Mouse (Mus musculus) heart, adult 18-20 months (tissue): ENCODE data around the gene Sacs. TPM values are rescaled to one million over a fixed set of nuclear protein-coding genes. Genes with fewer than 3 reads are reported as not detected.

ENCODE experiments used
- DNase-seq, 2 experiments: peaks; one replicate each; pipeline ENCODE4 v3.0.0; 2021 to 2022; ENCODE audit warnings: mixed read lengths in 1 of 2
- total RNA-seq, 2 experiments: library from RNA; stranded (reverse); gene quantifications; 2 replicates each; pipeline ENCODE4 v1.2.3; 2021

Sacs gene
- total RNA-seq, 2 experiments from 2014 or later: 20.9 to 21.0 TPM

GRCm38 (mm10) chr14:61160920-61161319 is 22.7 kb downstream of the Sacs start:
- no peak for DNase-seq

DNA sequence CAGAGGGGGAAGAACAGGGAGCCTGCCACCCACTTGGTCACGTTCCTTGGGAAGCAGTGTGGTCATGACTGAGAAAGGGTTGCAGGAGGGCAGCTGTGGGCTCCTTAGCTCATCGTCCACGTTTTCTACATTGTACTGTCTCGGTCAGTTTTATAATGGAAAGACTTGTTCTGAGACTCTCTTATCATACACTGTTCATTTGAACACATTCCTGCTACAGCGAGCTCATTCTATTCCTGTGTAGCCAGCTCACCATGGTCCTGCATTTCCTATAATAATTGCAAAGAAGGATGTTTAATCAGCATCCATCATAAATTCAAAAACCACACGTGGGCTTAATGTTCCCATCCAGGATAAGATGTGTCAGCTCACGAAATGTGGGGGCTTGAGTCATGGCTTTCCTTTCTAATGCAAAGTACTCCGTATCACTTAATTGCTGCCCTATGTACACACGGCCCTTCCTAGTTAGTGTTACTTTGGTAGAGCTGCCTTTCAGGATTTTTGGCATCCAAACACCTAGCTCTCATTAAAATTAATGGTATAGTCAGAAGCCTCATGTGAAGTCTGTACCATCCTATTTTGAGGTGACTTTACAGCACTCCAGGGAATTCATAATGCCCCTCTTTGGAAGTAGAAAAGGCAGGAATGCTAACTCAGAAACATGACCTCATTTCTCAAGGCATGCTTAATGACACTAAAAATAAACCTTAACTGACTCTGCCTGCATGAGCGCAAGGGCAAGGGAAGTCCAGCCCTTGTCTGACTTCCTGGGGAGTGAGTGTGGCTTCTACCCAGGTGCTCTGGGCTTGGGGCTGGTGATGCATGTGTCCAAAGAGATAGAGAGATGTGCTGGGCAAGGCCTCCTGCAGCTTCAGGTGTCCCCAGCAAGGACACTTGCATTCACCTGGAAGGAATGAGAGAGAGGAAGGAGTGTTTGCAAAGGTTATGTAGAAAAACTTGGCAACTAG is 23.4 kb downstream of the Sacs start:
- DNase-seq: peak; percentile 48 to 70

DNA sequence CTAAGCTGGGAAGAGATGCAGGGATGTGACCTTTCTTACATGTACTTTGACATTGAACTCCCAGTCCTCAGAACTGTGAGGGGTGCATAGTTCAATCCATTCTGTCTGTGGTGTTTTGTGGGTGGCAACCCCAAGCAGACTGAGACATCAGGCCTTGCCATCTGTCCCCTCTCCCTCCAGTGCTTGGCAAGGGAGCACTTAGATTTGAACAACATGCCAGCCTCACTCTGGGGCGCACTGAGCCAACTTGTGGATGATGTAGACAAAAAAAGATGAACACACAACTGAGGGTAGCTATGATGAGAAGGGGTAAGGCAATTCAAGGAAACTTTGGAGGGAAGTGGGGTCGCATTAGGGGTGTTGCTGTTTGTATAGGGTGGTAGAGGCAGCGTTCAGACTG is 26.2 kb downstream of the Sacs start:
- DNase-seq: no peak

DNA sequence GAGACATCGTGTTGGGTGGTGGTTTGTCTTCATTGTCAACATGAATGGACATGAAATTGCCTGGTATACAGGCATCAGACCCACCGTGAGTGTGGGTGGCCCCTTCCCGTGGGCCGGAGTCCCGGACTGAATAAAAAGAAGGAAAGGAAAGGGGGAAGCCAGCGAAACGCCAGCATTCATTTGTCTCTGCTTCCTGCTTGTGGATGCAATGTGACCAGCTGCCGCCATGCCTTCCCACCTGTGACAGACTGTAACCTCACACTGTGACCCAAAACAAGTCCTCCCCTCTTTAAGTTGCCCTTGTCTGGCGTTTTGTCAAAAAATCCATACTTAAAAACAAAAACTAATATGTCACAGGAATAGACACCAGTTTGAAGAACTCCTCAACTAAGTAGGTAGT is 27.7 kb downstream of the Sacs start:
- DNase-seq: no peak

GRCm38 (mm10) chr14:61171261-61171970 is 33.2 kb downstream of the Sacs start:
- DNase-seq: no peak

DNA sequence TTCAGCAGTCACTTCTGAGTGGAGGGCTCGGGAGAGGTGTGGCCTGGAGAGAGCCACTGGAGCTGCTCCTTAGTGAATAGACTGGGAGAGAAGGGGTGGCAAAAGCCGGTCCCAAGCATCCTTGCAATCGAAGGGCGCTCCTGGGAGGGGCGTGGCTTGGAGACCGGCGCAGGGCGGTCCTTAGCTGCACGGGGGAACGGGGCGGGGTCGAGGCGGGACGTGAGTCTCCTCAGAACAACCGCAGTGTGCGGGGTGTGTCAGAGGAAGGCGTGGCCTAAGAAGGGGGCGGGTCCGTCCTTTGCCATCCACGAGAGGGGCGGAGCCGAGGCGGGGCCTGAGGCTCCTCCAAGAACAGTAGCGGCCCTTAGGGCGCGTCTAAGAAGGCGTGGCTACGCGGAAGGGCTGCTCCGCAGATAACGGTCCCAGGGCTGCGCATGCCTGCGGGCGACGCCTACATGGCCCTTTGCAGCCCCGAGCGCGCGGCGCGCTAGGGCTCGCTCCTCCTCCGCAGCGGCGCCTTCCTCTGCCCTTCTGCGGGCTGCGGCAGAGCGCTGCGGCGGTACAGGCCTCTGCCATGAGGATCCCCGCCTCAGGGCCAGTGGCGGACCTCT is 34.4 kb downstream of the Sacs start:
- peak; percentile 99 to 100 for DNase-seq

GRCm38 (mm10) chr14:61173229-61173628 is 35.0 kb downstream of the Sacs start:
- no peak for DNase-seq

DNA sequence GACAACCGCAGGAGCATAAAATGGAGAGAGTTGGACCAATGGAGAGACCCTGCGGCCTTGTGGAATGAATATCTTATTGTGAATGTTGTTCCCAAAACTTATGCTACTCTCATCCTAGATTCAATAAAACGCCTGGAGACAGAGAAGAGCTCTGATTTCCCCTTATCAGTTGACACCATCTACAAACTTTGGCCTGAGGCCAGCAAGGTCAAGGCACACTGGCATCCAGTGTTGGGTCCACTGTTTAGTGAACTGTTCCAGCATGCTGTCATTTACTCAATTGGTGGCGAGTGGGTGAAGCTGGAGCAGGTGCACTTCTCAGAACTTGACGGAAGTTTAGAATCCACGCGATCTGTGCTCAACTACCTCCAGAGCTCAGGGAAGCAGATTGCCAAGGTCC is 53.6 kb downstream of the Sacs start:
- DNase-seq: no peak

GRCm38 (mm10) chr14:61192326-61192725 is 54.1 kb downstream of the Sacs start:
- DNase-seq: no peak

GRCm38 (mm10) chr14:61194416-61194815 is 56.2 kb downstream of the Sacs start:
- DNase-seq: no peak

DNA sequence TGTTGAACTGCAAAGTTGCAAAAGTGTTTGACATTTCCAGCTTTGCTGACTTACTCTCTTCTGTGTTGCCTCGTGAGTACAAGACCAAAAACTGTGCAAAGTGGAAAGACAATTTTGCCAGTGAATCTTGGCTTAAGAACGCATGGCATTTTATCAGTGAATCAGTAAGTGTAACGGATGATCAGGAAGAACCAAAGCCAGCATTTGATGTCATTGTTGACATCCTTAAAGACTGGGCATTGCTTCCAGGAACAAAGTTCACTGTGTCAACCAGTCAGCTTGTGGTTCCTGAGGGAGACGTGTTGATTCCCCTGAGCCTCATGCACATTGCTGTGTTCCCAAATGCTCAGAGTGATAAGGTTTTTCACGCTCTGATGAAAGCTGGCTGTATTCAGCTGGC is 71.9 kb downstream of the Sacs start:
- DNase-seq: no peak

GRCm38 (mm10) chr14:61211754-61212153 is 73.5 kb downstream of the Sacs start:
- no peak for DNase-seq

DNA sequence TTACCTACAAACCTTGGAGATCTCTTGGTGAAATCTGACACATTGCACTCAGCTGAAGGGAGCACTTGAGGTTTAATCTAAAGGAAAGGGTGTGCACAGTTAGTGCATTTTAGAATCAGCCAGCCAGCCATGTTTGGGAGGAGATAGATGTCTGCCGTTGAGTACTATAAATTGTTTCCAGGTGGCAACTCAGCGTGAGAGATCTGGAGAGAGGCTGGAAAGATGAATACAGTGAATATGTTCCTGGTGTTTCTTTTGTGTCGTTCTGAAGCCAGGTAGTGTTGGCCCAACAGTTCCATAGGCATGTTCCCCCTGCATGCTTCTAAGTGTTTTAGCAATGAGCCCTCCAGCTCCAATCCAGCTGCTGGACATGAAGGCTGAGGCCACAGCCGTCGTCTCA is 82.9 kb downstream of the Sacs start:
- no peak for DNase-seq

GRCm38 (mm10) chr14:61222506-61222905 is 84.2 kb downstream of the Sacs start:
- DNase-seq: no peak

DNA sequence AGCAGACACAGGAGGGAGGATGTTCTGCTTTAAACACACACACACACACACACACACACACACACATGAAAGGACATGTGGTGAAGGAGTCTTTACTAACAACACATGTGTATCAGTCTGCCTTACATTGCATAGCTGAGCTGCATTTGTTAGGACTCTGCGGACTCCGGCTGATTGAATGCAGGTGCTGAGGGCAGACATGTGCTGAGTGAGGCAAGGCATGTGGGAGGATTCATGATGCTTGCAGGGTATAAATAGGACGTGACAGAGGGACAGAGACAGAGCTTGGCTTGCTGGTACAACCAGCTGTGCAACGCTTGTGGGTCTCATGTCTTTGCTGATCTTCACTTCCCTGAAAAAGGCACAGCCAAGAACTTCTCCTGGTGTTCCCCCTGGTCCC is 85.5 kb downstream of the Sacs start:
- no peak for DNase-seq

- DNase-seq: no peak
Observed at GRCm38 (mm10) chr14:61224387-61225077, 86.3 kb downstream of the Sacs start.

DNA sequence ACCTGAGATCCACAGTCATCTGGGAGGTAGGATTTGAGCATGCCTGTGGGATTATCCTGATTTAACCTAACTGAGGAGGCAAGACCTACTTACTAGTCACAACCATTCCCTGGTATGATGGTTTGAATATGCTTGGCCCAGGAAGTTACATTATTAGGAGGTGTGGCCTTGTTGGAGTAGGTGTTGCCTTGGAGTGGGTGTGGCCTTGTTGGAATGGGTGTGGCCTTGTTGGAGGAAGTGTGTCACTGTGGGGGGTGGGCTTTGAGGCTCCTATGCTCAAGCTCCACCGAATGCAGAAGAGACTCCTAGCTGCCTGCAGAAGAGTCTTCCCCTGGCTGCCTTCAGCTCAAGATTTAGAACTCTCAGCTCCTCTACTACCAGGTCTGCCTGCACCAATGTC is 87.9 kb downstream of the Sacs start:
- no peak for DNase-seq

DNA sequence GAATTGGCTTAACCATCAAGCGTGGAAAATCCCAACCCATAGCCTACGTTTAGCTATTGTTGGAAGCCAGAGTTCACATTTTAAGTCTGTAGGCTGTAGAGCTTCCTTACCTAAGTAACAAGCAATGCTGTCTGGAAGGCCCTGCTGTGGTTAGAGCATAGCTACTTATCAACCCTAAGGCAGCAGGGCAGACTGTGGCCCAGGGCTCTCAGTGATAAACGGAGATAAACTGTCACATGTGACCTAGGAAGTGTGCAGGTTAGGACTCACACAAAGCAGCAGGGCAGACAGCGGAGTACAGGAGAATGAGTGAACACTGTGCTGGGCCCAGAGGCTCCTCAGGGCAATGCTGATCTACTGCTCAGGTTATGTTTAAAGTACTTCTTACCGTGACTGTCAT is 91.5 kb downstream of the Sacs start:
- no peak for DNase-seq

DNA sequence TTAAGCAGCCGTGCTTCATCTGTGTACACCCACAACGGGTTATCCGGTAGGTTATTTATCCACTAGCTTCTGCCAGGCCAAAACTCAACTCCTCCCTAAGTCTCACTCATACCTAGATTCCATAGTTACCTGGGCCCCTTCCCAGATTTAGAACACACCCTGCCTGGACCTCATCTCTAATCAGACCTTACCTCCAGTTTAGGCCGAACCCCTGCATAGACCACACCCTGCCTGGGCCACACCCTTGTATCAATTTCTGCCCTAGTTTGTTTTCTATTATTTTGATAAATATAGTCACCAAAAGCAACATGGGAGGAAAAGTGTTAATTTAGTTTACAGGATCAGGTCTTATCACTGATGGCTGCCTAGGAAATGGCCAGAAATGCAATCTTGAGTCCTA is 91.9 kb downstream of the Sacs start:
- no peak for DNase-seq

GRCm38 (mm10) chr14:61232016-61232568 is 93.8 kb downstream of the Sacs start:
- peak in 1 of 2 experiments; percentile 17 for DNase-seq

- DNase-seq: peak; percentile 20 to 33
Observed at GRCm38 (mm10) chr14:61235846-61236474, 97.7 kb downstream of the Sacs start.
